Mouse (Mus musculus) liver, embryonic 15.5 days (tissue): Measurements from ENCODE around the gene Slc35f1. TPM values are rescaled to one million over a fixed set of nuclear protein-coding genes. Genes with fewer than 3 reads are reported as not detected.
"Not testable (repeated sequence)": the region's sequence is repeated elsewhere in the genome, so short reads cannot be mapped to it uniquely, and the experiment has no call there.

Experiments used
- ATAC-seq: fragments of 200-750 bp; cut with Nextera tagmentation; 2 replicates; pipeline ENCODE4 v1.8.0; 2017; ENCODE audit warnings: moderate number of reproducible peaks, mild to moderate bottlenecking, moderate library complexity; ENCODE audit not compliant: insufficient read depth
- H3K27ac ChIP-seq: fragments of 300-500 bp; sonication (generic); replicated peaks from 2 replicates; pipeline ENCODE4 v1.5.1; 2015; ENCODE audit warnings: mild to moderate bottlenecking, inconsistent platforms
- H3K27me3 ChIP-seq: fragments of 300-500 bp; sonication (generic); 2 replicates; pipeline ENCODE4 v1.6.1; 2015; ENCODE audit warnings: mild to moderate bottlenecking, inconsistent platforms
- H3K36me3 ChIP-seq: fragments of 300-500 bp; sonication (generic); replicated peaks from 2 replicates; pipeline ENCODE4 v1.6.1; 2015; ENCODE audit warnings: moderate library complexity, mild to moderate bottlenecking, inconsistent platforms
- H3K4me1 ChIP-seq: fragments of 300-500 bp; sonication (generic); replicated peaks from 2 replicates; pipeline ENCODE4 v1.6.1; 2015; ENCODE audit warnings: inconsistent platforms
- H3K4me2 ChIP-seq: fragments of 300-500 bp; sonication (generic); 2 replicates; pipeline ENCODE4 v1.6.1; 2015; ENCODE audit warnings: moderate library complexity, mild to moderate bottlenecking, inconsistent platforms
- H3K4me3 ChIP-seq: fragments of 300-500 bp; sonication (generic); replicated peaks from 2 replicates; pipeline ENCODE4 v1.5.1; 2015; ENCODE audit warnings: mild to moderate bottlenecking, inconsistent platforms
- H3K9ac ChIP-seq: fragments of 300-500 bp; sonication (generic); 2 replicates; pipeline ENCODE4 v1.6.1; 2015; ENCODE audit warnings: moderate library complexity, mild to moderate bottlenecking, inconsistent platforms
- H3K9me3 ChIP-seq: fragments of 300-500 bp; sonication (generic); replicated peaks from 2 replicates; pipeline ENCODE4 v1.6.1; 2016; ENCODE audit warnings: inconsistent platforms
- WGBS: fragments of 180-500 bp; shearing (Covaris S2); methylation state at CpG from one replicate; pipeline ENCODE4 v1.1.7; 2015; ENCODE audit warnings: mixed read lengths; ENCODE audit not compliant: insufficient replicate concordance; 5-methylcytosine and 5-hydroxymethylcytosine counted together
- polyA plus RNA-seq: library from polyadenylated mRNA; unstranded; fragments of >200 nt; fragmentation: Nextera tagmentation; extraction: Ambion mirVana; gene quantifications from 2 replicates; pipeline ENCODE4 v1.2.1, GENCODE M21; 2015

The Slc35f1 gene
- polyA plus RNA-seq, 1 experiment from 2014 or later, result 0.03 TPM

DNA sequence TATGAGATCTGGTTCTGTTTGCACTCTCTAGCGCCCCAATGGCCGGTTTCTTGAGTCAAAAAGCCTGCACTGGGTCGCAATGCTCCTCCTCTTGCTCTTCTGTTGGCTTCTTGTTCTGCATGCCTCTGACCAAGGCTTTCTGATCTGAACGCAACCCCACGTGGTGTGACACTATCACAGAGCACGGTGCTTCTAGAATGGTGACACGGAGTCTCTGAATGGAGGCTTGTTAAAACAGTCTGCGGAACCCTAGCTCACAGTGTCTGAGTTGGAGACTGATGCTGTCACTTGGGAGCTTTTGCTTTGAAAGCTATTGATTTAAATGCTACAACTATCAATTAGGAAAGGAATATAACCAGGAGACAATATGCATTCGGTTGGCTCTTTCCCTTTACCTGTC lies 183.8 kb downstream of the Slc35f1 start:
- Histone ChIP-seq H3K27ac (no peak overlapping the region), H3K4me3 (no peak overlapping the region), H3K9me3 (no peaks in the 10 kb centered on the region), H3K4me2 (no peak overlapping the region), H3K27me3 (no peaks in the 10 kb centered on the region), H3K4me1 (no peaks in the 10 kb centered on the region), H3K9ac (no peak overlapping the region), H3K36me3 (no peaks in the 10 kb centered on the region)
- 59% methylated on average over 9 of the region's 9 CpGs for WGBS
- ATAC-seq, result no peak

DNA sequence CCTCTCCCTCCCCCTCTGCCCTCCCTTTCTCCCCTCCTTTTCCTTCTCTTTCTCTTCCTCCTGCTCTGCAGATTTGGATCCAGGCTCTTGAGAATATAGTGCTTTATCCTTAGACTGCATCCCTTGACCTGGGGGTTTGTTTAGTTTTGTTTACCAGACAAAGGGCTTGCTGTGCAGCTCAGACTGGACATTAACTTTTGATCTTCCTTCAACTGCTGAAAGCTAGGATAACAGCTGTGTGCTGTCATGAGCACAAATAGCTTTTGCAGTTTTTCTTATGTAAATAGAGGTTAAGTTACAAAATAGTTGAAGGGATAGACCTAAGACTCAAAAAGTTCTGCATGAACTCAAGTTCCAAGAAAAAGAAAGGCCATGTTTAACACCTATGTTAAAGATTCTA lies 184.4 kb downstream of the Slc35f1 start:
- Histone ChIP-seq H3K4me1 (no peaks in the 10 kb centered on the region), H3K36me3 (no peaks in the 10 kb centered on the region), H3K27me3 (no peaks in the 10 kb centered on the region), H3K4me2 (no peak overlapping the region), H3K9ac (no peak overlapping the region), H3K4me3 (no peak overlapping the region), H3K9me3 (no peaks in the 10 kb centered on the region), H3K27ac (no peak overlapping the region)
- ATAC-seq, result no peak

DNA sequence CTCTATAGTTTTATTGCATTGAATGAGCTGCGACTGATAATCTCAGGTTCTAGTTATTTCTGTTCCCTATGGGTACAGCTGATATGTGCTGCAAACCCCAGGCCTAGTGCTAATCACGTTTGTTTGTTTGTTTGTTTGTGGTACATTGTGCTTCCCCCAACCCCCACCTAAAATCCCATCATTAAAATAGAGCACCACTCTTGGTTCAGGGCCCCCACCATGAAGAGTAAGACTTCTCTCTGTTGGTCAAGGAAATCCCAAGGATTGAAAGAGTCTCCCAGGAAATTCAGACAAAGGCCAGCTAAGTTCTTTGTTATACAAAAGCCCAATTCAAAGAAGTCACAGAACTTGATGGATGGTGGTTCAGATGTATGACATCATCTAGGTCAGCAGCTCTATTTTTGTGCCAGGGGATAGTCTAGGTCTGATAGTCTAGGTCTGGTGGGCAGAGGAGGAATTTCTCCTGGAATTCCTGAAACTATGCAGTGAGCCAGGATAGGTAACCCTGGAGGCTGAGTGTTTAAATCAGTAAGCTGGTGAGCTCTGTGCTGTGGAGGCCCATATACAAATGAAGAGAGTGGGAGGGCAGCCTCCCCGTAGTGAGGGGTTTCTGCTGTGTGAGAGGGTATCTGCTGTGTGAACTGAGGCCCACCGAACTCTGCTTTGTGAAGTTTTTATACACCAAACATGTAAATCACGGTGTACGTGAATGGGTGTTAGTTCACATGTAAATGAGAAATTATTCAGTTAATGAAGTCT lies 187.1 kb downstream of the Slc35f1 start:
- Histone ChIP-seq H3K9ac (no peak overlapping the region), H3K27ac (no peak overlapping the region), H3K4me3 (no peak overlapping the region), H3K4me1 (no peaks in the 10 kb centered on the region), H3K9me3 (no peaks in the 10 kb centered on the region), H3K4me2 (no peak overlapping the region), H3K36me3 (no peaks in the 10 kb centered on the region), H3K27me3 (no peaks in the 10 kb centered on the region)
- WGBS, result 47% methylated on average over 6 of the region's 6 CpGs
- ATAC-seq, result no peak

DNA sequence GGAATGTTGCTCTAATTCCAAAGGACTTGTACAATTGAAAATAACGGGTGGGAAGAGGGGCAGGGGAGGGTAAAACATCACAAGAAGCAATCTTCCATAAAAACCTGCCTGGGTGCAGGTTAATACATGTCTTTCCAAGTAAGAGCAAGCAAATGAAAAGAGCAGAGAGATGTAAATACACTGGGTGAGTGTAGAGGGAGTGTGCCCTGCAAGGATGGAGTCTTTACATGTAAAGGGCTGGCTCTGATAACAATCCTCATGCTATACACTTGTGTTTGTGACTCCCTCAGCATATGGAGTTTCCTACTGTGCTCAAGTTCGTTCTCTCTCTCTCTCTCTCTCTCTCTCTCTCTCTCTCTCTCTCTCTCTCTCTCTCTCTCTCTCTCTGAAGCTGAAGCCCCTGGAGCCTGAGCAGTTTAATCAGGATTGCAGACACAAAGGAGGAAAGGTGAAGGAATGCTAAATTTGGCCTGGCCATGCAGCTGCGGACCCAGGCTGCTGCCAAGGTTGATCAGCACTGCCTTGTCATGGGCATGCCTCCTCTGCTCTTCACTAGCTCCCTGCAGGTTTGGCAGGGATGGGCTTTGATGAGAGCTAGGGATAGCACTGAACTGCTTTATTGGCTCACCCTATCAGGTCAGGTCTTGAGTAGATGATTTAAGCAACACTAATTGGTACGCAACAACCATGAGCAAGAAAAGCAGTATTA lies 187.9 kb downstream of the Slc35f1 start:
- WGBS, result 52% methylated on average over 4 of the region's 4 CpGs
- Histone ChIP-seq H3K27me3 (no peaks in the 10 kb centered on the region), H3K9me3 (no peaks in the 10 kb centered on the region), H3K4me1 (no peaks in the 10 kb centered on the region), H3K4me3 (no peak overlapping the region), H3K4me2 (no peak overlapping the region), H3K27ac (no peak overlapping the region), H3K9ac (no peak overlapping the region), H3K36me3 (no peaks in the 10 kb centered on the region)
- no peak for ATAC-seq

DNA sequence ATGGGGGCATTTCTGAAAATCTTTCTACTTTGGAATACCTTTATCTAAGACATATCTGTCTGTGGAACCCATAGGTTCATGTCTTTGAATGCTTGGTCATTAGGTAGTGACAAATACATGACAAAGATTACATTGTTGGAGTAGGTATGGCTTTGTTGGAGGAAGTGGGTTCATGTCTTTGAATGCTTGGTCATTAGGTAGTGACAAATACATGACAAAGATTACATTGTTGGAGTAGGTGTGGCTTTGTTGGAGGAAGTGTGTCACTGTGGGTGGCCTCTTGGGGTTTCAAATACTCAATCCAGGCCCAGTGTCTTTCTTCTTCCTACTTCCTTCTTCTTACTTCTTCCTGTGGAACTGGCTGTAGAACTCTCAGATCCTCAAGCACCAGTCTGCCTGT lies 206.4 kb downstream of the Slc35f1 start:
- H3K27ac ChIP-seq, H3K9me3 ChIP-seq, H3K36me3 ChIP-seq, H3K4me1 ChIP-seq, H3K9ac ChIP-seq, H3K27me3 ChIP-seq, H3K4me3 ChIP-seq, ATAC-seq, H3K4me2 ChIP-seq: not testable (repeated sequence)

DNA sequence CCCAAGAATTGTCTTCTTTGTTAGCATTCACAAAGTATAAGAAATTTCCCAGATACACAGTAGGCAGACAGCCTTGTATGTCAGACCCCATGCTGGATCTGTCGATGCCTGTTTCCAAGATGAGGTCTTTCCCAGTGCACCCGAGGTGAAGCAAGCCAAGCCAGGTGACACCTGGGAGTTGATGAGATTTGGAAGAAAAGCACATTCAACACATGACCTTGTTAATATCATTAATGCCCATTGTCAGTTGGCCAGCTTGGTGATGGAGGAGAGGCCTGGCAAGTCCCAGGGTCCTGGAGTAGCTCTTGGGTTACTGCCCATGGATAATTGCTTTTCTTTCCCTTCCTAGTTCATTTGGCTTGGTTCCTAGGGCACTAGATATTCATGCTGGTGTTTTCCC lies 214.6 kb downstream of the Slc35f1 start:
- Histone ChIP-seq H3K9ac (no peak overlapping the region), H3K36me3 (no peaks in the 10 kb centered on the region), H3K4me2 (no peak overlapping the region), H3K27me3 (no peaks in the 10 kb centered on the region), H3K9me3 (no peaks in the 10 kb centered on the region), H3K4me1 (no peaks in the 10 kb centered on the region), H3K4me3 (no peak overlapping the region), H3K27ac (no peak overlapping the region)
- 40% methylated on average over 2 of the region's 2 CpGs for WGBS
- no peak for ATAC-seq

DNA sequence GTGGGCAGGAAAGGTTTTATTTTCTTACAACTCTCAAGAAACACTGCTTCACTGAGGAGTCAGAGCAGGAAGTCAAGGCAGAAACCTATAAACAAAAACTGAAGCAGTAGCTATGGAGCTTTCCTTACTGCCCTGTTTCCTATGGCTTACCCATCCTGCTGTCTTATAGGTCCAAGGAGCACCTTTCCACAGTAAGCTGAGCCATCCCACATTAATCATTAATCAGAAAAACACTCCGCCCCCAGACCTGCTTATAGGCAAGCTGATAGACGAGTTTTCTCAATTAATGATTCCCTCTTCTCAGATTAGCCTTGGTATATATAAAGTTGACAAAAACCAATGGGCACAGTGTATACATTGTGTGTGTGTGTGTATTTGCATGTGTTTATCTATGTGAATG lies 221.4 kb downstream of the Slc35f1 start:
- H3K9me3 ChIP-seq, result no peaks in the 10 kb centered on the region
- WGBS, result 50% methylated on average over 2 of the region's 2 CpGs
- H3K4me1 ChIP-seq, result no peaks in the 10 kb centered on the region
- no peaks in the 10 kb centered on the region for H3K36me3 ChIP-seq
- no peaks in the 10 kb centered on the region for H3K27me3 ChIP-seq
- no peak overlapping the region for H3K9ac ChIP-seq
- H3K27ac ChIP-seq, result no peak overlapping the region
- no peak overlapping the region for H3K4me2 ChIP-seq
- H3K4me3 ChIP-seq, result no peak overlapping the region
- no peak for ATAC-seq

DNA sequence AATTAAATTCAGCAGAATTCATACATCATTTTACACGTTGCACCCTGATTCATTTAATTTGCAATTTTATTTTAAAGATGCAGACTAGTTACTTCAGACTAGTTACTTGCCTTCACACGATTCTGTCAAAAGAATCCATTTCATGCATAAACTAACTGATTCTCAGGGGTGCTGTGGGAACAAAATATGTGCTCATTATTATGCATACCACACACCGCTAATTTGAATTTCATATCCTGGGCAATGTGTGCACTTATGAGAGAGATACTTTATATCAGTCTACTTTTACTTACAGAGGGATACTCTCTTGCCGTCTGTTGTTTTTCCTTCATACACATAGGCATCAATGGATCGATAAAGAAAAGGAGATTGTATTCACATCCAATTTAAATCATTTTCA lies 228.4 kb downstream of the Slc35f1 start:
- no peak overlapping the region for H3K9ac ChIP-seq
- no peak overlapping the region for H3K4me2 ChIP-seq
- no peak overlapping the region for H3K27ac ChIP-seq
- H3K4me3 ChIP-seq, result no peak overlapping the region
- no peaks in the 10 kb centered on the region for H3K36me3 ChIP-seq
- H3K9me3 ChIP-seq, result no peaks in the 10 kb centered on the region
- no peaks in the 10 kb centered on the region for H3K27me3 ChIP-seq
- ATAC-seq, result no peak
- no peaks in the 10 kb centered on the region for H3K4me1 ChIP-seq
- 64% methylated on average over 5 of the region's 5 CpGs for WGBS

DNA sequence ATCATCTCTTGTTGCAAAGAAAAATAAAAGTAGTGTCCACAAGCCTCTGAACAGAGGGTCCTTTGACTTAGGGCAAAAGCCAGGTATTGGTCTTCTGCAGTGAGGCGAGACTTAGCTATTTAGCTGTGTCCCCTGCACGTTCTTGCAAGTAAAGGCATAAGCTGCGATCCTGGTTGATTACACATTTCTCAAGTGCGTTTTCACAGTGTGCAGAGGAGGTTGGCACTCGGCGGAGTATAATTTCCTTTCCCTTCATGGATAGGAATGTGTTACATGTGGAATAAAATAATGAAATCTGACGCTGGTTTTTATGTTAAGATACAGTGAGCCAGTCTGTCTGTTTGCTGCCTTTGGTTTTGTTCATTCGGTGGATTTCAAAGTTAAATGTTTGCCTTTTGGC lies 232.8 kb downstream of the Slc35f1 start:
- Histone ChIP-seq H3K36me3 (no peaks in the 10 kb centered on the region), H3K4me2 (no peak overlapping the region), H3K4me3 (no peak overlapping the region), H3K27me3 (no peaks in the 10 kb centered on the region), H3K9me3 (no peaks in the 10 kb centered on the region), H3K27ac (no peak overlapping the region), H3K9ac (no peak overlapping the region), H3K4me1 (no peaks in the 10 kb centered on the region)
- no peak for ATAC-seq
- WGBS, result 63% methylated on average over 8 of the region's 8 CpGs

DNA sequence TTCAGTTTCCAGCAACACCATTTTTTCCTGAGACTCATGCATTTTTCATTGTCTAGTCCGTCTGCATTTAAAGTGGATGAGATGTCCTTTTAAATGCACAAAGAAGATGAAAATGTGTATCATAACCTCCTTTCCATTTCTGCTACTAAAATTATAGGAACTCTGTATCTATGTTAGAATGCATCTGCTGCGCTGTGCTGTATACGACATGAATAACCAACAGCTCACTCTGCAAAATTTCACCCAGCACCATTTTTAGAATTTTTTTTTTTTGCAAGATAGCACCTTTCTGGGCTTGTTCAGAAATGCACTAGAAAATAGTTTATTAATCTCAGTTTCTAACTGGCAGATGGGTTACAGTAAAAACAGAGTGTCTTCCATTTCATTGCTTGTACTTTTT lies 236.0 kb downstream of the Slc35f1 start:
- no peak overlapping the region for H3K27ac ChIP-seq
- 64% methylated on average over 3 of the region's 3 CpGs for WGBS
- H3K4me3 ChIP-seq, result no peak overlapping the region
- no peak overlapping the region for H3K4me2 ChIP-seq
- no peaks in the 10 kb centered on the region for H3K4me1 ChIP-seq
- H3K27me3 ChIP-seq, result no peaks in the 10 kb centered on the region
- no peaks in the 10 kb centered on the region for H3K36me3 ChIP-seq
- no peak for ATAC-seq
- H3K9me3 ChIP-seq, result no peaks in the 10 kb centered on the region
- H3K9ac ChIP-seq, result no peak overlapping the region

DNA sequence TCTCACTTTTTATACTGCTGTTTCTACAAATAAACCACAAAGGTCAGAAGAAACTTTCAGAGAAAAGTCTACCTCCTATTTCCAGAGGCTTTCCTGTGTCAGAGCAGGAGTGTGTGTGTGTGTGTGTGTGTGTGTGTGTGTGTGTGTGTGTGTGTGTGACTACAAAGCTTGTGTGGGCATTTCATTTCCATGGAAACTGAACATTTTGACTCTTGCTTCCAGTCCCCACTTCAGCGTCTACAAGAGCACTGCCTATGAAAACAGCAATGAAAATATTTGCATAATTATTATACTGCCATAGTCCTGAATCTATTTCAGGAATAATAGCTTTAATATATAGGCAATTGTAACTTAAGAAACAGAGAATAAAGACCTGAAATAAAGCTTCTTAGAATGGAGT lies 241.8 kb downstream of the Slc35f1 start:
- Histone ChIP-seq H3K27me3 (no peaks in the 10 kb centered on the region), H3K9ac (no peak overlapping the region), H3K4me3 (no peak overlapping the region), H3K36me3 (no peaks in the 10 kb centered on the region), H3K4me1 (no peaks in the 10 kb centered on the region), H3K9me3 (no peaks in the 10 kb centered on the region), H3K27ac (no peak overlapping the region), H3K4me2 (no peak overlapping the region)
- no peak for ATAC-seq
- WGBS, result 43% methylated on average over 1 of the region's 1 CpGs

DNA sequence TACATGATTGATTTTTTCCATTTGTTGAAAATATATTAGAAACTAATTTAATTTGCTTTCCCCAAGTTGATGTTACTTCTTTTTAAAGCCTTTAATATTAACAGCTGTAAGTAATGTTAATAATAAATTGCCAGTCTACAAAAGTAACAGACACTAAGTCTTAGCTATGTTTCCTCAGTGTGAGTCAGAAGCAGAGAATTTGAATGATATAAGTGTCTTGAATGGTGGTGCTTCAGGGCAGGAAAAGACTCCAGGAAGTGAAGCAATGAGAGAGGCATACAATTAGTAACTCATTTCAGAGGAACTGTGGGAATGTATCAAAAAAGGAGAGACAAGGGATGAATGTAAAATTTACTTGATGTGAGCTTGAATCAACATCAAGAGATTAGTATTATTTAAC lies 244.3 kb downstream of the Slc35f1 start:
- no peaks in the 10 kb centered on the region for H3K36me3 ChIP-seq
- no peak for ATAC-seq
- no peak overlapping the region for H3K9ac ChIP-seq
- H3K27me3 ChIP-seq, result no peaks in the 10 kb centered on the region
- no peak overlapping the region for H3K27ac ChIP-seq
- no peak overlapping the region for H3K4me3 ChIP-seq
- H3K4me2 ChIP-seq, result no peak overlapping the region
- no peaks in the 10 kb centered on the region for H3K4me1 ChIP-seq
- H3K9me3 ChIP-seq, result no peaks in the 10 kb centered on the region
